Mouse (Mus musculus) liver, embryonic 11.5 days (tissue): ENCODE results near the gene Reep1. TPM values are rescaled to one million over a fixed set of nuclear protein-coding genes. Genes with fewer than 3 reads are reported as not detected.

ENCODE experiments used
- ATAC-seq: fragments of 200-750 bp; cut with Nextera tagmentation; replicated peaks from 2 replicates; pipeline ENCODE4 v1.8.0; 2017; ENCODE audit warnings: moderate number of reproducible peaks, mild to moderate bottlenecking, moderate TSS enrichment, moderate library complexity; ENCODE audit not compliant: low FRiP score
- DNase-seq: peaks from one replicate; pipeline ENCODE4 v3.0.0-alpha.2; 2017; ENCODE audit warnings: low spot score
- H3K27ac ChIP-seq: fragments of 300-500 bp; sonication (generic); 2 replicates; pipeline ENCODE4 v1.5.1; 2014; ENCODE audit warnings: mild to moderate bottlenecking, low read depth, low read length, control low read depth
- H3K27me3 ChIP-seq: fragments of 300-500 bp; sonication (generic); replicated peaks from 2 replicates; pipeline ENCODE4 v1.6.1; 2014; ENCODE audit warnings: low read length, mixed read lengths; ENCODE audit not compliant: control insufficient read depth, insufficient read depth
- H3K36me3 ChIP-seq: fragments of 300-500 bp; sonication (generic); 2 replicates; pipeline ENCODE4 v1.6.1; 2014; ENCODE audit warnings: mild to moderate bottlenecking, low read length, moderate library complexity, mixed read lengths; ENCODE audit not compliant: control insufficient read depth, insufficient read depth
- H3K4me1 ChIP-seq: fragments of 300-500 bp; sonication (generic); replicated peaks from 2 replicates; pipeline ENCODE4 v1.6.1; 2014; ENCODE audit warnings: low read length, mixed read lengths; ENCODE audit not compliant: control insufficient read depth, insufficient read depth
- H3K4me2 ChIP-seq: fragments of 300-500 bp; sonication (generic); 2 replicates; pipeline ENCODE4 v1.6.1; 2014; ENCODE audit warnings: mild to moderate bottlenecking, control low read depth, moderate library complexity
- H3K4me3 ChIP-seq: fragments of 300-500 bp; sonication (generic); 2 replicates; pipeline ENCODE4 v1.5.1; 2014; ENCODE audit warnings: low read depth, low read length, control low read depth
- H3K9ac ChIP-seq: fragments of 300-500 bp; sonication (generic); 2 replicates; pipeline ENCODE4 v1.6.1; 2014; ENCODE audit warnings: low read depth, low read length, control low read depth
- H3K9me3 ChIP-seq: fragments of 300-500 bp; sonication (generic); 2 replicates; pipeline ENCODE4 v1.6.1; 2016; ENCODE audit warnings: low read length, inconsistent platforms, mixed read lengths; ENCODE audit not compliant: control insufficient read depth
- WGBS: fragments of 180-500 bp; shearing (Covaris S2); extraction: QIAGEN DNeasy Blood & Tissue Kit; methylation state at CpG from one replicate; pipeline ENCODE4 v1.1.7; 2014; 5-methylcytosine and 5-hydroxymethylcytosine counted together
- polyA plus RNA-seq: library from polyadenylated mRNA; unstranded; fragments of >200 nt; fragmentation: Nextera tagmentation; extraction: Ambion mirVana; gene quantifications from 2 replicates; pipeline ENCODE4 v1.2.1, GENCODE M21; 2014

Reep1 gene
- polyA plus RNA-seq, 1 experiment from 2014 or later, result 11.1 TPM

GRCm38 (mm10) chr6:71778016-71778415 is 70.7 kb downstream of the Reep1 start:
- H3K9ac ChIP-seq, result no peak overlapping the region
- ATAC-seq (no peak), DNase-seq (no peak)
- H3K36me3 ChIP-seq, result no peaks in the 10 kb centered on the region
- no peak overlapping the region for H3K27ac ChIP-seq
- no peaks in the 10 kb centered on the region for H3K27me3 ChIP-seq
- H3K4me2 ChIP-seq, result no peak overlapping the region
- H3K4me3 ChIP-seq, result no peak overlapping the region
- 92% methylated on average over 5 of the region's 5 CpGs for WGBS
- H3K4me1 ChIP-seq, result no peaks in the 10 kb centered on the region
- no peaks in the 10 kb centered on the region for H3K9me3 ChIP-seq

DNA sequence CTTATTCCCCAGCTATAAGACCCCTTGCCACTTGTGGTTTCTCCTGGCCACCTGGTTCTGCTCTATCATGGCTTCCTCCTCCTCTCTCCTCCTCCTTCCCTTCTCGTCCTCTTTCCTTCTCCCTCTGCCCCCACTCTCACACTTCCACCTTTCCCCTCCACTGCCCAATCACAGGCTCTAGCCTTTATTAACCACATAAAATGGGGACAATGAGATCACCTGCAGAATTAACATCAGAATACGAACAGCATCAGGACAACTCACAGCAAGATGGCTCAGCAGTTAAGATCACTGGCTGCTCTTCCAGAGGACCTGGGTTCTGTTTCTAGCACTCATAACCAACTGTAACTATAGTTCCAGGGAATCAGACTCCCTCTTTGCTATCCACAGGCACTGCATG is 72.5 kb downstream of the Reep1 start:
- no peaks in the 10 kb centered on the region for H3K36me3 ChIP-seq
- DNase-seq (no peak), ATAC-seq (no peak)
- no peak overlapping the region for H3K4me3 ChIP-seq
- H3K27ac ChIP-seq, result no peak overlapping the region
- no peak overlapping the region for H3K9ac ChIP-seq
- no peak overlapping the region for H3K4me2 ChIP-seq
- H3K9me3 ChIP-seq, result no peaks in the 10 kb centered on the region
- 73% methylated on average over 2 of the region's 2 CpGs for WGBS
- no peaks in the 10 kb centered on the region for H3K27me3 ChIP-seq
- no peaks in the 10 kb centered on the region for H3K4me1 ChIP-seq

DNA sequence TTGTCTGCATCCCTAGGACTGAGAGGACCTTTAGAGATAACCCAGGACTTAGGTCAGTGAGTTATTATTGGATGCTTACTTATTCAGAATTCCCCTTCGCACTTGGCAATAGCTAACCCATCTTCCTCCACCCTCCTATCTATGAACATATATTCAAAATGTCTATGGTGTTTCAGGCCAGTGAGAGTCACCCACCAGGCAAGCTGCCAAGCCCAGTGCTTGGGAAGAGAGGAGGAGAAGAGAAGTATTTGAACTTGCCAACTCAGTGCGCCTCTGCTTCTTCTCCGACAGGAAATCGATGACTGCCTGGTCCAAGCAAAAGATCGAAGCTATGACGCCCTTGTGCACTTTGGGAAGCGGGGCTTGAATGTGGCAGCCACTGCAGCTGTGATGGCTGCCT is 73.1 kb downstream of the Reep1 start:
- no peak for DNase-seq
- Histone ChIP-seq H3K9ac (no peak overlapping the region), H3K4me2 (no peak overlapping the region), H3K36me3 (no peaks in the 10 kb centered on the region), H3K27ac (no peak overlapping the region), H3K4me3 (no peak overlapping the region), H3K27me3 (no peaks in the 10 kb centered on the region), H3K4me1 (no peaks in the 10 kb centered on the region), H3K9me3 (no peaks in the 10 kb centered on the region)
- 85% methylated on average over 7 of the region's 7 CpGs for WGBS
- no peak for ATAC-seq

- Histone ChIP-seq H3K36me3 (no peaks in the 10 kb centered on the region), H3K4me2 (no peak overlapping the region), H3K27ac (no peak overlapping the region), H3K4me1 (no peaks in the 10 kb centered on the region), H3K27me3 (no peaks in the 10 kb centered on the region), H3K4me3 (no peak overlapping the region), H3K9me3 (no peaks in the 10 kb centered on the region), H3K9ac (no peak overlapping the region)
- no peak for ATAC-seq
- WGBS, result 89% methylated on average over 5 of the region's 5 CpGs
- no peak for DNase-seq
Measured at GRCm38 (mm10) chr6:71783165-71783564, 75.8 kb downstream of the Reep1 start.

- Histone ChIP-seq H3K9ac (no peak overlapping the region), H3K36me3 (no peaks in the 10 kb centered on the region), H3K27me3 (no peaks in the 10 kb centered on the region), H3K4me2 (no peak overlapping the region), H3K4me1 (no peaks in the 10 kb centered on the region), H3K9me3 (no peaks in the 10 kb centered on the region), H3K27ac (no peak overlapping the region), H3K4me3 (no peak overlapping the region)
- DNase-seq, result no peak
- WGBS, result 68% methylated on average over 9 of the region's 9 CpGs
- ATAC-seq, result no peak
Measured at GRCm38 (mm10) chr6:71788348-71788747, 81.0 kb downstream of the Reep1 start.

GRCm38 (mm10) chr6:71791771-71792170 is 84.4 kb downstream of the Reep1 start:
- Histone ChIP-seq H3K27ac (no peak overlapping the region), H3K4me3 (no peak overlapping the region), H3K9ac (no peak overlapping the region), H3K36me3 (no peaks in the 10 kb centered on the region), H3K9me3 (no peaks in the 10 kb centered on the region), H3K27me3 (no peaks in the 10 kb centered on the region), H3K4me1 (no peaks in the 10 kb centered on the region), H3K4me2 (no peak overlapping the region)
- no peak for ATAC-seq
- 79% methylated on average over 6 of the region's 6 CpGs for WGBS
- DNase-seq, result no peak

GRCm38 (mm10) chr6:71799391-71799790 is 92.0 kb downstream of the Reep1 start:
- no peak overlapping the region for H3K27ac ChIP-seq
- DNase-seq, result no peak
- H3K4me2 ChIP-seq, result no peak overlapping the region
- H3K4me1 ChIP-seq, result peaks cover 16% of the 10 kb centered on the region
- 82% methylated on average over 3 of the region's 3 CpGs for WGBS
- ATAC-seq, result no peak
- no peak overlapping the region for H3K9ac ChIP-seq
- H3K4me3 ChIP-seq, result no peak overlapping the region
- H3K9me3 ChIP-seq, result no peaks in the 10 kb centered on the region
- no peaks in the 10 kb centered on the region for H3K27me3 ChIP-seq
- H3K36me3 ChIP-seq, result no peaks in the 10 kb centered on the region

GRCm38 (mm10) chr6:71801011-71801713 is 93.8 kb downstream of the Reep1 start:
- peak overlapping the region; percentile 47 for H3K27ac ChIP-seq
- H3K27me3 ChIP-seq, result no peaks in the 10 kb centered on the region
- peak overlapping the region; percentile 49 for H3K4me2 ChIP-seq
- H3K9me3 ChIP-seq, result no peaks in the 10 kb centered on the region
- DNase-seq (no peak), ATAC-seq (peak; percentile 92)
- H3K36me3 ChIP-seq, result no peaks in the 10 kb centered on the region
- peaks cover 16% of the 10 kb centered on the region for H3K4me1 ChIP-seq
- no peak overlapping the region for H3K4me3 ChIP-seq
- H3K9ac ChIP-seq, result peak overlapping the region; percentile 32
- WGBS, result 34% methylated on average over 7 of the region's 7 CpGs

- WGBS, result 64% methylated on average over 10 of the region's 10 CpGs
- no peak for DNase-seq
- Histone ChIP-seq H3K9me3 (no peaks in the 10 kb centered on the region), H3K4me2 (peak overlapping the region; percentile 49), H3K9ac (peak overlapping the region; percentile 1; the same call in 1 of the 2 replicates), H3K4me1 (peaks cover 16% of the 10 kb centered on the region), H3K4me3 (no peak overlapping the region), H3K27ac (peak overlapping the region; percentile 47), H3K27me3 (no peaks in the 10 kb centered on the region), H3K36me3 (no peaks in the 10 kb centered on the region)
- peak; percentile 48 for ATAC-seq
Measured at GRCm38 (mm10) chr6:71801714-71802094, 94.3 kb downstream of the Reep1 start.
